Mouse (Mus musculus): ENCODE measurements at regions not wholly inside any gene's neighbourhood (a gene's known extent, or its start where the extent isn't known, plus 50 kb on each side); places are given as distances from the start of the nearest gene placed in this dataset.
A peak's percentile ranks its signal among the peaks of the same experiment; 100 is the strongest.

- WGBS = 30% methylated on average over 6 of the region's 6 CpGs
- no peaks in the 10 kb centered on the region for H3K4me1 ChIP-seq (replicated peaks; ENCODE audit: control insufficient read depth, insufficient read depth)
- no peak overlapping the region for H3K27ac ChIP-seq (replicated peaks)
- no peaks in the 10 kb centered on the region for H3K9me3 ChIP-seq (ENCODE audit: control insufficient read depth, low read length)
- no peaks in the 10 kb centered on the region for H3K36me3 ChIP-seq (ENCODE audit: control insufficient read depth, insufficient read depth, low read length)
- H3K9ac ChIP-seq (ENCODE audit: low read length) = no peak overlapping the region
- peak; percentile 23 for DNase-seq (ENCODE audit: low spot score)
- H3K4me3 ChIP-seq (ENCODE audit: low read depth, low read length) = no peak overlapping the region
- H3K4me2 ChIP-seq (replicated peaks; ENCODE audit: low read depth) = no peak overlapping the region
- peak; percentile 94 for TF ChIP-seq CTCF (IDR thresholded peaks at IDR 0.05; ENCODE audit: low read depth)
- no peak for TF ChIP-seq EP300 (optimal IDR thresholded peaks at IDR 0.05)
- no peaks in the 10 kb centered on the region for H3K27me3 ChIP-seq (ENCODE audit: control insufficient read depth, insufficient read depth, low read length)
- no peak; the same call in 1 of the 2 replicates for ATAC-seq (ENCODE audit: low FRiP score, low TSS enrichment)
Observed at GRCm38 (mm10) chr3:40391631-40392030, 139.5 kb upstream of the Intu start.

- WGBS = 43% methylated on average over 12 of the region's 12 CpGs
- Histone ChIP-seq H3K36me3 (ENCODE audit: control insufficient read depth, insufficient read depth, low read length) (no peaks in the 10 kb centered on the region), H3K4me2 (replicated peaks; ENCODE audit: low read depth) (peak overlapping the region; percentile 20; the same call in 1 of the 2 replicates), H3K9me3 (ENCODE audit: control insufficient read depth, low read length) (no peaks in the 10 kb centered on the region), H3K4me1 (replicated peaks; ENCODE audit: control insufficient read depth, insufficient read depth) (no peaks in the 10 kb centered on the region), H3K9ac (ENCODE audit: low read length) (no peak overlapping the region), H3K27ac (replicated peaks) (no peak overlapping the region), H3K27me3 (ENCODE audit: control insufficient read depth, insufficient read depth, low read length) (no peaks in the 10 kb centered on the region), H3K4me3 (ENCODE audit: low read depth, low read length) (no peak overlapping the region)
- TF ChIP-seq EP300 (optimal IDR thresholded peaks at IDR 0.05) (no peak), CTCF (IDR thresholded peaks at IDR 0.05; ENCODE audit: low read depth) (no peak)
- DNase-seq (ENCODE audit: low spot score) (no peak), ATAC-seq (ENCODE audit: low FRiP score, low TSS enrichment) (no peak)
Observed at GRCm38 (mm10) chr3:40398184-40398583, 132.9 kb upstream of the Intu start.

GRCm38 (mm10) chr3:40403402-40403801 is 127.7 kb upstream of the Intu start:
- ATAC-seq (ENCODE audit: low FRiP score, low TSS enrichment) (no peak), DNase-seq (ENCODE audit: low spot score) (no peak)
- H3K9me3 ChIP-seq (ENCODE audit: control insufficient read depth, low read length) = no peaks in the 10 kb centered on the region
- no peaks in the 10 kb centered on the region for H3K4me1 ChIP-seq (replicated peaks; ENCODE audit: control insufficient read depth, insufficient read depth)
- no peak overlapping the region for H3K4me3 ChIP-seq (ENCODE audit: low read depth, low read length)
- H3K9ac ChIP-seq (ENCODE audit: low read length) = no peak overlapping the region
- no peak overlapping the region for H3K27ac ChIP-seq (replicated peaks)
- H3K36me3 ChIP-seq (ENCODE audit: control insufficient read depth, insufficient read depth, low read length) = no peaks in the 10 kb centered on the region
- no peak overlapping the region for H3K4me2 ChIP-seq (replicated peaks; ENCODE audit: low read depth)
- 78% methylated on average over 4 of the region's 4 CpGs for WGBS
- TF ChIP-seq CTCF (IDR thresholded peaks at IDR 0.05; ENCODE audit: low read depth) (no peak), EP300 (optimal IDR thresholded peaks at IDR 0.05) (no peak)
- no peaks in the 10 kb centered on the region for H3K27me3 ChIP-seq (ENCODE audit: control insufficient read depth, insufficient read depth, low read length)

GRCm38 (mm10) chr3:40405095-40405948 is 125.8 kb upstream of the Intu start:
- Histone ChIP-seq H3K27ac (replicated peaks) (no peak overlapping the region), H3K9ac (ENCODE audit: low read length) (no peak overlapping the region), H3K27me3 (ENCODE audit: control insufficient read depth, insufficient read depth, low read length) (no peaks in the 10 kb centered on the region), H3K9me3 (ENCODE audit: control insufficient read depth, low read length) (no peaks in the 10 kb centered on the region), H3K36me3 (ENCODE audit: control insufficient read depth, insufficient read depth, low read length) (no peaks in the 10 kb centered on the region), H3K4me2 (replicated peaks; ENCODE audit: low read depth) (no peak overlapping the region), H3K4me3 (ENCODE audit: low read depth, low read length) (no peak overlapping the region), H3K4me1 (replicated peaks; ENCODE audit: control insufficient read depth, insufficient read depth) (no peaks in the 10 kb centered on the region)
- WGBS = 53% methylated on average over 18 of the region's 18 CpGs
- DNase-seq (ENCODE audit: low spot score) = no peak
- ATAC-seq (ENCODE audit: low FRiP score, low TSS enrichment) = no peak
- no peak for TF ChIP-seq EP300 (optimal IDR thresholded peaks at IDR 0.05)

- H3K36me3 ChIP-seq (ENCODE audit: control insufficient read depth, insufficient read depth, low read length) = no peaks in the 10 kb centered on the region
- ATAC-seq (ENCODE audit: low FRiP score, low TSS enrichment) (no peak), DNase-seq (ENCODE audit: low spot score) (no peak)
- H3K4me1 ChIP-seq (replicated peaks; ENCODE audit: control insufficient read depth, insufficient read depth) = no peaks in the 10 kb centered on the region
- H3K27ac ChIP-seq (replicated peaks) = no peak overlapping the region
- H3K4me3 ChIP-seq (ENCODE audit: low read depth, low read length) = no peak overlapping the region
- no peak overlapping the region for H3K9ac ChIP-seq (ENCODE audit: low read length)
- H3K9me3 ChIP-seq (ENCODE audit: control insufficient read depth, low read length) = no peaks in the 10 kb centered on the region
- H3K27me3 ChIP-seq (ENCODE audit: control insufficient read depth, insufficient read depth, low read length) = no peaks in the 10 kb centered on the region
- 81% methylated on average over 2 of the region's 2 CpGs for WGBS
- no peak overlapping the region for H3K4me2 ChIP-seq (replicated peaks; ENCODE audit: low read depth)
- TF ChIP-seq CTCF (IDR thresholded peaks at IDR 0.05; ENCODE audit: low read depth) (no peak), EP300 (optimal IDR thresholded peaks at IDR 0.05) (no peak)
Observed at GRCm38 (mm10) chr3:40405949-40406236, 125.2 kb upstream of the Intu start.

GRCm38 (mm10) chr3:40408921-40409488 is 122.1 kb upstream of the Intu start:
- 47% methylated on average over 5 of the region's 5 CpGs for WGBS
- Histone ChIP-seq H3K27me3 (ENCODE audit: control insufficient read depth, insufficient read depth, low read length) (no peaks in the 10 kb centered on the region), H3K27ac (replicated peaks) (no peak overlapping the region), H3K9ac (ENCODE audit: low read length) (no peak overlapping the region), H3K4me3 (ENCODE audit: low read depth, low read length) (no peak overlapping the region), H3K4me1 (replicated peaks; ENCODE audit: control insufficient read depth, insufficient read depth) (no peaks in the 10 kb centered on the region), H3K36me3 (ENCODE audit: control insufficient read depth, insufficient read depth, low read length) (no peaks in the 10 kb centered on the region), H3K4me2 (replicated peaks; ENCODE audit: low read depth) (no peak overlapping the region), H3K9me3 (ENCODE audit: control insufficient read depth, low read length) (no peaks in the 10 kb centered on the region)
- TF ChIP-seq CTCF (IDR thresholded peaks at IDR 0.05; ENCODE audit: low read depth) (no peak), EP300 (optimal IDR thresholded peaks at IDR 0.05) (no peak)
- no peak for ATAC-seq (ENCODE audit: low FRiP score, low TSS enrichment)
- DNase-seq (ENCODE audit: low spot score) = no peak

Data from stomach, postnatal 0 days (tissue).